Mouse (Mus musculus) right cerebral cortex, adult 18-20 months (tissue): ENCODE data around the gene Smarce1.

Source experiments
- DNase-seq: peaks from one replicate; pipeline ENCODE4 v3.0.0; 2022; ENCODE audit warnings: mixed read lengths

Gene Smarce1

DNA sequence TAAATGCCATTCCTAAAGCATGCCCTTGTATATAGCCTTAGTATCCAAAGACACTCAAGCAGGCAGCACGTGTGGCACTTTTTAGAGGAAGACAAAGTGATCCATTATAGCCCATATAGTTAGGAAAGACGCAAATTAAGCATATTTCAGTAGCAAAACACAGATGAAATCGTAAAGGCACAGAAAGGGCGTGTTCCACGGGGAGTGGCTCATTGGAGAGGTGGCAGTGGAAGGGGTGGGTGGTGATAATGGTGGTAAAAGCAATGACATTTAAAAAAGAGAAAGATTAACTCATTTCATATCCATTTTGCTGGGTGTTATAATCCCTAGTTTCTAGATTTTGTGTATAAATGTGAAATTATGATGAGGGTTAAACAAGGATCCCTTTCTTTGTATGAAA lies 4.5 kb downstream of the Smarce1 start:
- no peak for DNase-seq

DNA sequence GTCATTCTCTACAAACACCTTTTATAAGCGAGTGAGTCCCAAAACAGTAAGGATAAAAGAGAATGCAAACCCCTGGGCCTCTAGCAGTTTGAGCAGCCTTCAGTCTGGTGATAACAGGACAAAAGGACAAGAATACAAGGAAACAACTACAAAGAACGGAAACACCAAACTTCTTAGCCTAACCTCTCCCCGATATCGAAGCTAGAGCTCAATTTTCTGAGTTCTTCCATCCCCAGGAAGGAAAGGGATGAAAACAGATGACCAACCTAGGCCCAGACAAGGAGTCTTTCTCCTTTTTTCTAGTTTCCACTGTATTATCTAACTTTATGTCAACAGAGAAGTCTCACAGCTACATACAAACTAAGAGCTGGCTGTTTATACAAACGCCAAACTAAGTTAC lies 7.5 kb downstream of the Smarce1 start:
- DNase-seq, result no peak

DNA sequence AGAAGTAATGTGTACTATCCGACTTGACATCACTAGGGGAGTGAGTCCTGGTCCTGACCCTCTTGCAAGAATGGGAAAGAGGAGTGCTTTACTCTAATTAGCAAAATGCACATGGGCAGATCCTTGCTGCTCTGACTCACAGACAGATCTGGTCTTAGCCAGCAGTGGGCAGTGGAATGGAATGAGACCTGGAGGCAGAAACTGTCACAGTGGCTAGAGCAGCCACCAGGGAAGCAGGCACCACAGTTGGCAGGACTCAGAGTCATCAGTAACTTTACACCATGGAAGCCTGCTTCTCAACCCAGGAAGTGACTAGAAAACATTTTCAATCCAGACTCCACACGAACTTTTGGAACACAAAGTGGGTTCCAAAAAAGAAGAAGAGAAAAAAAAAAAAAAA lies 9.0 kb downstream of the Smarce1 start:
- DNase-seq, result no peak

DNA sequence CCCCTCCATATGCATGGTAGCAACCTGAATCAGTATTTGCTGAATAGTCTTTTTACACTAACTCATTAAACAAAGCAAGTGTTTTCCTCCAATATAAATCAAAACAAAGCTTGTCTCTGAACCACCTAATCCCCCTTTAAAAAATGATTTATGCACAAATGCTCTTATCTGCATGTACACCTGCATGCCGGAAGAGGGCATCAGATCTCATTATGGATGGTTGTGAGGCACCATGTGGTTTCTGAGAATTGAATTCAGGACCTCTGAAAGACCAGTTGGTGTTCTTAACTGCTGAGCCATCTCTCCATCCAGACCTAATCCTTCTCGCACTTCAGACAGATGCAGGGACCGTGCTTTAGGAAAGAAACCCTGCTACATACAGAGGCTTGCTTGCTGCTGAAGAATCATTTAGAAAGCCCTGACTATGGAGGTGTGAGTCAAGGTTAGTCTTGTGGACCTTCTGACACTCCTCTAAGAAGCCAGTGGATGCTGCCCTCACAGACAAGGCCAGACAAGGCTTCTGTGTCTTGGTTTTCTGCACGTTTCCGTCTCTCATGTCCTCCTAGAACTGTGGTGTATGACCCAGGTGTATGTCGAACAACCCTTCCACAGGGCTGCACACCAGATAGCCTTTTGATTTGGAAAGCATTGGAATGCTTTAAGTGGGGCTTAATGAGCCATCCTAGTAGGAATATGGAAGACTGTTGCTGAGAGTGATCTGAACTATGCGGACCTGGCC lies 13.4 kb downstream of the Smarce1 start:
- DNase-seq, result no peak

DNA sequence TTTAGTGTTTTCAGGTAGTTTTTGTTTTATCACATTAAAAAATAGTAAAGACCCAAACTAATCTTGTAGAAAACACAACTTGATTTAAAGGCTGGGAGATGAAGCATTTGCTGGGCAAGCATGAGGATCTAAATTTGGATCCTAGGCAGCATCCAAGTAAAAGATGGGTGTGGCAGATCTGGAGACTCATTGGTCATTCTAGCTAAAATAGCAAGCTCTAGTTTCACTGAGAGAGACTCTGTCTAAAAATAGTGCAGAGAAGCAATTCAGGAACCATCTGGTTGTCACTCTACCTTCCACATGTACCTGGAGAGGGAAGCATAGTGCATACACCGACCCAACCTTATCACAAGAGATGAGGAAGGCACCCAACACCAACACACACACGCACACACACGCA lies 14.6 kb downstream of the Smarce1 start:
- peak; percentile 11 for DNase-seq

DNA sequence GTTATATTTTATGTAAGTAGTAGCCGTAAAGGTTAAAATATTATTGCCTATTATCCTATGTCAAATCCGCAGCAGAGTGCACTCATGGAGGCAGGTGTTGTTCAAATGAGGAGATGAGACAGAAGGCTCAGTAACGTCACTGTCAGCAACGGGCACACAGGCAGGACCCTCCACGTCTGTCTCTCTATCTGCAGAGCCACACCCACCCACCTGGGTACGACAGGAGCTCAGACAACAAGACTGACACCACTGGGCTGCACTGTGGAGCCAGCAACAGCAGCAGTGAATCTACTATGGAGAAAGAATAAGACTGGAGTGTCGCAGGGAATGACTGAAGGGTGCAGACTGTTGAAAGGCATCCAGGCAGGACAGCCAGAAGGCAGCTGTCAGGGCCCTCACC lies 18.1 kb downstream of the Smarce1 start:
- no peak for DNase-seq

DNA sequence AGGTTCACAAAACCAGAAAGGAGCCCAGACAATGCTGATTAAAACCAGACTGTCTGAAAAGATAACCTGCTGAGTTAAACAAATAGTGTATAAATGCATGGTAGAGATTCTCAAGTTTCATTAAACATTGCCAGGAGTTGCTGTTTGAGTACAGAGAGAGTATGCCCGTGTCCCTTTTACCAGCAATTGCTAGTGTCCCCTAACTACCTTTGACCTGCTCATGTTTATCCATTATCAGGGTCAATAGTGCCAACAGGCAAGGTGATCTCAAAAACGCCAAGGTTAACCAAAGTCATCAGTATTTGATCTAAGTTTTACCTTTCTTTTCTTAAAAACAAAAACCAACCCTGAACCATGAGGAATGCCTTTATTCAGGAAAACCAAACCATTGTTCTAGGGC lies 18.9 kb downstream of the Smarce1 start:
- DNase-seq, result no peak

DNA sequence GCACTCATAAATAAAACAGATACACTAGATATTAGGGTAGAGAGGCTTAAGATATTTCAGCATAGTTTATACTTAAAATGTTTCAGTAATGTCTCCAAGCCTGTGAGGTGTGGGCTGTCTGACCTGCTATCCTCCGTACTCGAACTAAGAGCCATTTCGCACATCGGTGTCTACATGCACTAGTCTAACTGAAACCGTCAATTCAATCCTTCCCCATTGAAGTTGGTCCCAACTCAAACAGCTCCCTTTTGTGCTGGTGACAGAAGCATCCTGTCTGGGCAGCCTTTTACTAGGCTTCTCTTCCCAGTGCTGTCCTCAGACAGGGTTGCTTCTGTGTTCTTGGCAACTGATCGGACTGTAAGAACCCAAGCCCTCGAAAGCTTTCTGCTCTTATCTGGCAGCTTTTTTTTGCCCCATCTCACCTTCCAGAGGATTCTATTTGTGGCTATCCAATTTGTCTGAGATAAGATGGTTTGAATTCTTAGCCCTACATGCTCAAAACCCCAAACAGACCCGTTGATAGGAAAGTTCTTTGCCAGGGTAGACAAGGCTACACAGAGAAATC lies 22.6 kb downstream of the Smarce1 start:
- DNase-seq, result no peak

DNA sequence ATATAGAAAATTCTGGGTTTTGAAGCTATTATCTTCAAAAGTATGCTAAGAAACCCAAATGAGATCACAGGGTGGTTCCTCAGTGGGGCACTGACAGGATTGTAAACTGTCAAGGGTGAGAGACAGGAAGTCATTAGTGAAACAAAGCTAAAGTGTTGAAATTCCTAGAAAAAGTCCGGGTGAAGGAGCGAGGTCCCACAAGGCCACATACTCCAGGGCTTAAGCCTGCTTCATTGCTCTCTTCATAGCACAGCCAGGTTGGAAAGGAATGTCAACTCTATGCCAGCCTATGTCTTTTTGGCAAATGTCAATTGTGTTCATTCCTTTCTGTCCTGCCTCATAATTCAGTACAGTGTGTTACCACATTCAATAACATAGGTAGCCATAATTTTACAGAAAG lies 23.4 kb downstream of the Smarce1 start:
- no peak for DNase-seq

DNA sequence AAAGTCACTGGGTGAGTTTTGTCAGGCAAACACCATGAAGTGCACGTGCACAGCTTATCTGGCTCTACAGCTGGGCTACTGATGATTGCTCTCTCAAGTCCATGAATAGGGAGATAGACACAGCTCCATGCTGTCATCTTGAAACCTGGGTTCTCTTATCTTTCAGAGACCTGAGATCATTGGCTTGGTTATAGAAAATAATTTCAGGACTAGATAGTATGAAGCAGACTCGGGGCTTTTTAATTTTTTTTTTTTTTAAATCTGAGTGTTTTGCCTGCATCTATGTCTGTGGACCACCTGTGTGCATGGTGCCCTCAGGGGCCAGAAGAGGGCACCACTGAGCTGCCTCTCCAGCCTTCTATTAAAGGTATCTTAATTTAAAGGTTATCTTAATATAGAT lies 23.9 kb downstream of the Smarce1 start:
- no peak for DNase-seq

DNA sequence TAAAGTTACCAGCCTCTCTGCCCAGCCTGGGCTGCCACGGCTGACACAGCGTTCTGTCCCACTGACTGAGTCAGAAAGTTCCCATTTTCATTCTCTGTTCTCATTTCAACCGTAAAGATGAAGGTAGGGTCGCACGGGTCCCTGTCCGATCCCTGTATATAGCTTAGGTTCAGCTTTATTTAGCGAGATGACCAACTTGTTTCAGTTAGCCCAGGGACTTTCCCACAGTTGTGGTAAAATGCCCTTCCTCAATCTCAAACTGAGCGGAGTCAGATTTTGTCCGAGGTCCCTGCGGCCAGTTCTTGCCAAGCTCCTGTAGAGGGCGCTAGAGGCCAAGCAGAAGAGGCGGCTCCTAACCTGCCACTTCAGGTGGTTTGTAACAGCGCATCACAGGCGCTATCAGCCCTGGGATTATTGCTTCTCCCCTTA lies 41.6 kb downstream of the Smarce1 start:
- DNase-seq, result peak; percentile 39

DNA sequence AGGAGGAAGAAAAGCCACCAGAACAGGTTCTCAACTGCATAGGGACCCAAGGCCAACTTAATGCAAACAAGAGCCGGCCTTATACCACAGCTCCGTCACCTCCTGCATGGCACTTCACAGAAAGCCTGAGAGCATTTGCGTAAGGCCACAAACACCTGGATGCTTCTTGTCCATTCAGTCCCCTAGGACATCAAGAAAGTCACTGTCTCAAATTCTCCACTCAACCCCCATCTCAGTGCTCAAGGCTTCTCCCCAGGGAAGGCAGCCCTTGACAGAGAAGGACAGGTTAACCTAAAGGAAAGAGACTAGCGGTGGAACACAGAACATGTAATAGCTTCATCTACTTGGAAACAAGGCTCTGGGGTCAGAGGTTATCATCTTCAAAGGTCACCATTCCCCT lies 43.5 kb downstream of the Smarce1 start:
- DNase-seq, result no peak

DNA sequence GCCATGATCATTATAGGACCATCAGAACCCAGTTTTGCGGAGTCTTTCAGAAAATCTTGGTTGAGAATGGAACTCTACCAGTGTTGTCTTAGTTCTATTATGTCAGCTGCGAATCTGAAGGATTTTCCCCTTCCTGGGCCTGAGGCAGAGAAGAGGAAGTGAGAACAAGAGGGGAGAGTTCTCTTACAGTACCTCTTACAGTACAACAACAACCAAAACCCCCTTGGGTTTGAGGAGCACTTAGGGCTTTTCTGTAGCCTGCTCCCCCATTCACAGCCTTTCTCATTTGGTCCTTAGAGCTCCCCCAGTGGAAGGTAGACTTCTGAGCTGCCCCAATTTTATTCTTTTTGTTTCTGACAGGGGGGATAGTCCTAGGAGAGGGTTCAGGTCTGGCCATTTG lies 44.0 kb downstream of the Smarce1 start:
- DNase-seq, result no peak

DNA sequence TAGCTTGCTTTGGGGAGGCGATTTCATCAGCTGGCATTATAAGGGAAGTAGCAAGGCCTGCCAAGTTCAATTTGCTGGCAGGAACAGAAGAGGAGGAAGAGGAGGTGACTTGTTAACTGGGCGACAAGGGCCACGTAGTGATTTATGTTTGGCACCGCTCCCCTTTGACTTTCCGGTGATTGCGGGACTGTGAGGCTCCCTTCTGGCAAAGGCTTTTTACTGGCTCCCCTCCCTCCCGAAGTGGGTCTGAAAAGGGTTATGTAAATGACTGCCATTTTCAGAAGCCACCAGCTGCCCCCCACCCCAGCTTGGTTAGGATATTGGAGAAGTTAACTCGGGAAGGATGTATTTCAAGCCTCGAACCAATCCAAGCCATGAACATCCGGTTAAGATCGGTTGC lies 48.2 kb downstream of the Smarce1 start:
- peak; percentile 7 for DNase-seq

DNA sequence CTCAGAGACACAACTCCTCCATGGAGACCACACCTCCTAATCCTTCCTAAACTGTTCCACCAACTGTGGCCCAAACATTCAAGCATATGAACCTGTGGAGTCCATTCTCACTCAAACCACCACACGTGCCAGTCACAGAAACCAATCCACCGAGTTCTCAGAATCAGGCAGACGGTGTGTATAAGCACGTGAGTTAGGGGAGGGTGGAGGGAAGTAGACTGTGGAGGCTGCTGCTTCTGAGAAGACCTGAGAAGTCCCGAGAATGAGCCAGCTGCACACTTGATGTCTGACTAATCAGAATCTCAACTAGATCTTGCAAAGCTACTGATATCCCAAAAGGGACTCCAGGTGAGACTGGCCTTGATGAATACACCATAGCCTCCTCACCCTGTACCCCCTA lies 50.7 kb downstream of the Smarce1 start:
- no peak for DNase-seq

DNA sequence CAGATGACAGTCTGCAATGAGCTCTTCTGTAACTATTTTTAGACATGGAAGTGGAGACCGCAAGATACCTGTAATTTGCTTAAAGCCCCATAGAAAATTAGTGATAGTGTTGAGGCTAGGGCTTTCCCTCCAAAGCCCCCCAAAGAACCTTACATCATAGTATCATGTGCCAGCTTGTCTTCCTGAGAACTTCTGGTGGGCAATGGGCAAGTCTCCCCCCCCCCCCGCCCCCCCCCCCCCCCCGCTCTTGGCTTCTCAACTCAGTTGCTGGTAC lies 53.0 kb downstream of the Smarce1 start:
- no peak for DNase-seq

DNA sequence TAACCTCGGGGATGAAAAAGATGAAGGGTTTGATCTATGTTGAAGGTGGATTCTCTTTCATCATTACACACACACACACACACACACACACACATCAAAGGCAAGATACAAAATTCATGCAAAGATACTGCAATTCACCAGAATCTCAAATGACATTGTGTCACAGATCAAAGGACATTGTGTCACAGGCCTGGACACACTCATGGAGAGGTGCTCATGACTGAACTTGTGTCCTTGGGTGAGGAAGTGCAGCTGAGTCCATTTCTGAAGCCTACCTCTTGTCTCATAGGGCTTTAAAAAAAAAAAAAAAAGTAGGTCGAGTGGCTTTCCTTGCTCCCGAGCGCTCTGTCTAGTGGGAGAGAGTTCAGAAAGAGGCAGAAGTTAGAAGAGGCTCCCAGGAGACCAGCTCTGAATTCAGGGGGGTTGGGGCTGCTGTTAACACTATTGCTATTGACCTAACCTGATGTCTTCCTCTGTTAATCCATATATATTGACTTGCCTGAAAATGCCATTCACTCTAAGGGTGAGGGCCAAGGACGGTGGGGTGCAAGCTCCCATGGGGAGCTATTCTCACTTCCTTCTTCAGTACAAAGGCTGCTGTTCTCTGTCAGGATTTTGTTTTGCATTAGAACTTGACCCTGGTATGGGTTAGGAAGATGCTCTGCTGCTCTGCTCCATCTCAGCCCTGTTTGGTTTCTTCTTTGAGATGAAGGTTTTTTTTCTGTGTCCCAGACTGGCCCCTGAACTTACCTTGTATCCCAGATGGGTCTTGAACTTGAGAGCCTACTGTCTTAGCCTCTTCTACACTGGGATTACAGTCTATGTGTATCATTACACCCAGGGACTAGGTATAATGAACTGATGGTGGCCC lies 53.5 kb downstream of the Smarce1 start:
- no peak for DNase-seq

DNA sequence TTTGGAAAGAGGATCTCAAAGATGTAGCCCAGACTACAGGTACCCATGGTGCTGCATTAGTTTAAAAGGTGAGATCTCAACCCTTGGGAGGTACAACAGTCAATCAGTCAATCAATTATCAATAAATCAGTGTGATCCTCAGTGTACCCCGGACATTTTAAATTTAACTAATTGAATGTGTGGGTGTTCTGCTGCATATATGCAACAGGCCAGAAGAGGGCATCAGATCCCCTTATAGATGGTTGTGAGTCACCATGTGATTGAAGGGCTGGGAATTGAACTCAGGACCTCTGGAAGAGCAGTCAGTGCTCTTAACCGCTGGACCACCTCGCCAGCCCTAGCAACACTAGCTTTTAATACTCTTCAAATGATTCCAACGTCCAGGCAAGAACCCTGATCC lies 58.8 kb downstream of the Smarce1 start:
- no peak for DNase-seq

DNA sequence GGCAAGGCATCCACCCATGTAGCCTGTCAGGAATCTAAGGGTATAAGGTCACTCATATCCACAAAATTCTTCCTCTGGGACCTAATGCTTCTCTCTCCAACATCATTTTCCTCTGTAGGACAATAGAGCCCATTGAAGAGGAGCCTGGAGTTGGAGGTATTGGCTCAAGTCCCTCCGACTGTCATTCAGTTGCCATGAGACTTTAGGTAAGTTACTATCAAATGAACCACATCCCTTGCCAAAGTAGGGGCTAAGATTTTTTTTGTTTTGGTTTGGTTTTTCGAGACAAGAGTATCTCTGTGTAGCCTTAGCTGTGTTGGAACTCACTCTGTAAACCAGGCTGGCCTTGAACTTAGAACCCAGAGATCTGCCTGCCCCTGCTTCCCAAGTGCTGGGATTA lies 59.4 kb downstream of the Smarce1 start:
- no peak for DNase-seq

DNA sequence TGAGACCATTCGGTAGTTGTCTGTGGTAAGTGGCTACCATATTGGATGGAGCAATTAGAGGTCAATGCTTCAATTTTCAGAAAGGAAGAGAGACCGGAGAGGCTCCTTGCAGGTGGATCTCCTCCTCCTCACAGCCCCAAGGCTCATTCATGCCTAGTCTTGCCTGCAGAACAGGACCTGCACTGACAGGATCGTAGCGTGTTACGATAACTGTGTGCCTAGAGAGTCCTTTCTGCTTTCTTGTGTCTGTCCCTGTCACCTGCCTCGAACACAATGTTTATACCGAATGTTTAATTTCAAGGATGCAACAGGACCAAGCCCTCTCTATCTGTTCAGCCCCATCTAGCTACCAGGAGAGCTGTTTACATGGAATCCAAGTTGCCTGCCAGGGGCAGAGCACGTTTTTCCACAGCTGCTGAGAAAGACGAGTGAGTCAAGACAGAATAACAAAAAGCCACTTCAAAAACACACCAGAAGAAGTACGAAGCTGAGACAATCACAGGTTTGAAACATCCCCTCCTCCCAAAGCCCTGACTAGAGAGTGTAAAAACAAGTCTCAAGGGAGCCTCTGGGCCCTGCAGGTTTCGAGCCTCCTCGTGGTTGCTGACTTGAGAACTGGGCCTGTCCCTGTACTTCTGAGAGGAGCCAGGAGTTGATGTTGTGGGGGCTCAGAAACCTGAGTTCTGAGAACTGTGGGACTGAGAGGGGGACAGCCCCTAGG lies 60.1 kb downstream of the Smarce1 start:
- DNase-seq, result no peak

DNA sequence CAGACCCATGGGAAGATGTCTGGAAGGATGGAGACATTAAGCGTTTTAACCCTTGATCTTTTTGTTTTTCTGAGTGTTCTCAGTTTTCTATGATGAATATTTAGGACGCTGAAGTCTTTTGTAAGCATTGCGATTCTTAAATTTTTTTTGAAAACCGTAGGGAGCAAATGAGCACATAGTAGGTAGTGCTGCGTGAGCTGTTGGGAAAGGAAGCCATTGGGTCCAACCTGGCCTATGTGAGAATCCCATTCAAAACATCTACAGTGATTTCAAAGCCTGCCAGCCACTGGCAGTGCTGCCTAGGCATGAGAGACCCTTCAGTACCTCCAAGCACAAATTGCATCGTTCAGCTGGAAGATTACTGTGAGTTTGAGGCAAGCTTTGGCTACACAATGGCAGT lies 60.8 kb downstream of the Smarce1 start:
- no peak for DNase-seq

DNA sequence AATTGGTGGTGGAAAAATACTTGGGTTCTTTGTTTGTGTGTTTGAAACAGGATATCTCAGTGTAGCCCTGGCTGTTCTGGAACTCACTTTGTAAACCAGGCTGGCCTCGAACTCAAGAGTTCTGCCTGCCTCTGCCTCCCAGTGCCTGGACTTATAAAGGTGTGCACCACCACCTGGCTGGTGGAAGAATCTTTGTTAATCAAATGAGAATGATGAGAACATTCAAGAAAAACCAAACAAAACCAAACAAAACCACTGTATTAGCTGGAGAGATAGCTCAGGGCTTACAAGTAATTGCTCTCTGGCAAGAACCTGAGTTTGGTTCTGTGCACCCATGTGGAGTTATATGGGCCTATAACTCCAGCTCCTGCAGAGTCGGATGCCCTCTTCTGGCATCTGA lies 61.4 kb downstream of the Smarce1 start:
- DNase-seq, result no peak

DNA sequence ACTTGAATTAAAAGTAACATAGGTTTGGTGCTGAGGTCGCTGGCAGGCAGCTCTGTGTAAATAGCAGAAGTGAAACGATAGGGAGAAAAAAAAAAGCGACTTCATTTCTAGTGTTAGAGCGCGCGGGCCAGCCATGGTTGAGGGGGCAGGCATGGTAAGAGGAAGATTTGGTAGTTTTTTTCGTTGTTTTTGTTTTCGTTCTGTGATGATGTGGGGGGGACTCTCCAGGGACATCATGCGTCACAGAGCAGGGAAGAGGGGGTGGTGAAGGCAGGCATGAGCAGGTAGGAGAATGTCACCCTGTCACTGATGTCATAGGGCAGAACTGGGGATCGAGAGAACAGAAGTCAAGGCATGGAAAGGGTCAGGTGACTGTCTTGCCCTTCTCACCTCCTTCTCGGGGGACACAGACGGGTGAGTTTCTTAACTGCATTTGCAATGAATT lies 62.8 kb downstream of the Smarce1 start:
- DNase-seq, result no peak

DNA sequence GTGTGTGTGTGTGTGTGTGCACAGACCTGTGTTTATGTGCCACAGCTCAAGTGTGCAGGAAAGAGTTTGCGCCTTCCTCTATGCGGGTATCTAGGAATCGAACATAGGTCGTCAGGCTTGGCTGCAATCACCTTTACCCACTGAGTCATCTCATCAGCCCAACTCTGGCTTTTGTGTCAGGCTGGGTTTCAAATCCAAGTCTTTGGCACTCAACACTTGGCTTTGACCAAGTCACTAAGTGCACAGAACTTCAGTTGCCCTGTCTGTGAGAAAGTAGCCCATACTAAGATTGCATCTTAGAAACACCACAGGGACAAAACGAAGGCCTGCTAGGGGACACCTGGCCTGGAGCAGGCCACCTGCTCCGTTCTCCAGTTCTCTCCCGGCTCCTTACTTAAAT lies 63.2 kb downstream of the Smarce1 start:
- DNase-seq, result no peak
